Mouse (Mus musculus) adrenal gland, adult 8-10 months (tissue): ENCODE results near the gene Cfc1. TPM values are rescaled to one million over a fixed set of nuclear protein-coding genes. Genes with fewer than 3 reads are reported as not detected.

Experiments used
- DNase-seq: peaks from one replicate; pipeline ENCODE4 v3.0.0; 2022
- total RNA-seq, 4 experiments: library from RNA; stranded (reverse); gene quantifications; 2 replicates each; pipeline ENCODE4 v1.2.4; 2022

Gene Cfc1
- total RNA-seq, 4 experiments from 2014 or later, result not detected

- DNase-seq, result no peak
Measured at GRCm38 (mm10) chr1:34553690-34554089, 18.2 kb downstream of the Cfc1 start.

- no peak for DNase-seq
Measured at GRCm38 (mm10) chr1:34554275-34554674, 18.8 kb downstream of the Cfc1 start.

GRCm38 (mm10) chr1:34560843-34561242 lies 25.4 kb downstream of the Cfc1 start, which contains the start of gene Prss40:
Gene Prss40 (minus strand): TSS chr1:34560943.
- no peak for DNase-seq

GRCm38 (mm10) chr1:34564383-34565045 lies 29.1 kb downstream of the Cfc1 start:
- no peak for DNase-seq

GRCm38 (mm10) chr1:34568120-34568519 lies 32.7 kb downstream of the Cfc1 start:
- DNase-seq, result no peak

GRCm38 (mm10) chr1:34569876-34570275 lies 34.4 kb downstream of the Cfc1 start:
- no peak for DNase-seq

- no peak for DNase-seq
Measured at GRCm38 (mm10) chr1:34571431-34571830, 36.0 kb downstream of the Cfc1 start.

GRCm38 (mm10) chr1:34573221-34573620 lies 37.8 kb downstream of the Cfc1 start:
- DNase-seq, result no peak

- DNase-seq, result peak; percentile 11
Measured at GRCm38 (mm10) chr1:34578851-34579781, 43.7 kb downstream of the Cfc1 start, which contains the start of gene Amer3. Gene Amer3 (plus strand): TSS chr1:34579657.

- no peak for DNase-seq
Measured at GRCm38 (mm10) chr1:34579782-34580356, 44.4 kb downstream of the Cfc1 start.

- DNase-seq, result no peak
Measured at GRCm38 (mm10) chr1:34582218-34582617, 46.8 kb downstream of the Cfc1 start.

GRCm38 (mm10) chr1:34583821-34584263 lies 48.4 kb downstream of the Cfc1 start:
- no peak for DNase-seq

- DNase-seq, result no peak
Measured at GRCm38 (mm10) chr1:34584736-34585135, 49.3 kb downstream of the Cfc1 start.

GRCm38 (mm10) chr1:34587298-34588096 lies 52.0 kb downstream of the Cfc1 start:
- no peak for DNase-seq

Other genes starting within 250 kb of the Cfc1 start
- gene Ccdc115, start 96.0 kb upstream of the Cfc1 start, total RNA-seq, result 10 to 100 TPM; 17.6 to 22.4 (median 18.9) TPM
- 10 to 100 TPM; 65.7 to 73.7 (median 71.4) TPM for gene Imp4, start 95.8 kb upstream of the Cfc1 start, total RNA-seq
- gene Ptpn18, start 75.9 kb upstream of the Cfc1 start, total RNA-seq, result 1 to 10 TPM; 5.3 to 10.0 (median 7.2) TPM
- not detected for gene Prss39, start 37.2 kb upstream of the Cfc1 start, total RNA-seq
- gene Prss40, start 25.3 kb downstream of the Cfc1 start, total RNA-seq, result not detected
- gene Amer3, start 44.0 kb downstream of the Cfc1 start, total RNA-seq, result 1 to 10 TPM in 3 of 4 experiments, under 1 TPM in 1; 0.77 to 1.6 (median 1.2) TPM